Mouse (Mus musculus): ENCODE data around the gene Icam1.

- TF ChIP-seq POLR2AphosphoS5 (IDR thresholded peaks at IDR 0.05; ENCODE audit: insufficient replicate concordance, low read depth, low read length) (no peak), CTCF (IDR thresholded peaks at IDR 0.05; ENCODE audit: low read depth, low read length) (no peak)
These were observed 16.7 kb downstream of the Icam1 start for GRCm38 (mm10) chr9:21032491-21032890.

Measured in G1E (cell line).